In genomic region chr10:77033323-77034025, GRCm38 (mm10) we compare ENCODE assay signal across 8 mouse cellular contexts. TPM values are rescaled to one million over a fixed set of nuclear protein-coding genes. Genes with fewer than 3 reads are reported as not detected.
DNase-seq lines count a peak whose midpoint lies in the region; ATAC-seq and TF ChIP-seq lines count a peak whose summit lies in the region.

No protein-coding gene starts in this region.

- under 1% methylated on average over 30 of the region's 30 CpGs for WGBS in embryonic facial prominence, embryonic 15.5 days
- under 1% methylated on average over 30 of the region's 30 CpGs for WGBS in heart, embryonic 10.5 days
- under 1% methylated on average over 30 of the region's 30 CpGs for WGBS in midbrain, embryonic 15.5 days

- ATAC-seq in embryonic facial prominence, embryonic 15.5 days (ENCODE audit: insufficient number of reproducible peaks, low FRiP score, low TSS enrichment, low read depth) = peak; percentile 26
- ATAC-seq in midbrain, embryonic 15.5 days (replicated peaks) = peak; percentile 79

- H3K79me2 ChIP-seq in CH12.LX (replicated peaks; ENCODE audit: control insufficient read depth, extremely low read depth, insufficient read depth, poor library complexity, severe bottlenecking) = peaks cover 35% of the 10 kb centered on the region

- dilution Hi-C loops in CH12.LX (cut with MboI; ENCODE audit: extremely low pct_ligation_motif_present, extremely low pct_unique_long_range_greater_than_20kb, low sequenced_read_pairs) = no loop called here

- peaks cover 32% of the 10 kb centered on the region for H3K27me3 ChIP-seq in CH12.LX (replicated peaks)
- no peaks in the 10 kb centered on the region for H3K27me3 ChIP-seq in embryonic facial prominence, embryonic 15.5 days
- peaks cover 14% of the 10 kb centered on the region; the same call in 1 of the 2 replicates for H3K27me3 ChIP-seq in heart, embryonic 10.5 days (ENCODE audit: insufficient read depth, poor library complexity, severe bottlenecking)
- H3K27me3 ChIP-seq in midbrain, embryonic 15.5 days (replicated peaks) = 0 out of 2 replicates have a peak, but pooled peaks cover 3% of the 10 kb centered on the region

- H3K36me3 ChIP-seq in CH12.LX (replicated peaks in 1 of 2; ENCODE audit: control insufficient read depth in 1 of 2, insufficient read depth in 1 of 2, low read length in 1 of 2) = peaks cover 8 to 24% of the 10 kb centered on the region in 2 experiments
- H3K36me3 ChIP-seq in embryonic facial prominence, embryonic 15.5 days = peaks cover under 1% of the 10 kb centered on the region; the same call in 1 of the 2 replicates
- H3K36me3 ChIP-seq in heart, embryonic 10.5 days = peaks cover 11% of the 10 kb centered on the region
- H3K36me3 ChIP-seq in midbrain, embryonic 15.5 days (replicated peaks) = no peaks in the 10 kb centered on the region

- no peaks in the 10 kb centered on the region for H3K9me3 ChIP-seq in CH12.LX (replicated peaks; ENCODE audit: low read length)
- H3K9me3 ChIP-seq in embryonic facial prominence, embryonic 15.5 days (replicated peaks) = no peaks in the 10 kb centered on the region
- H3K9me3 ChIP-seq in heart, embryonic 10.5 days = no peaks in the 10 kb centered on the region
- H3K9me3 ChIP-seq in midbrain, embryonic 15.5 days = no peaks in the 10 kb centered on the region

- DNase-seq in CH12.LX (ENCODE audit: extremely low read depth) (peak; percentile 37), liver (peak; percentile 54)
- peak; percentile 67 for DNase-seq in adrenal gland, postnatal 14 days
- peak; percentile 86 for DNase-seq in heart, embryonic 10.5 days (ENCODE audit: low spot score)
- DNase-seq in kidney, adult 8-10 months = peak; percentile 65 to 71
- DNase-seq in testis, postnatal 10 days (ENCODE audit: low spot score) = peak; percentile 76

- in situ Hi-C loops in CH12.LX (cut with MboI; ENCODE audit: low pct_ligation_motif_present, low pct_unique_long_range_greater_than_20kb, low sequenced_read_pairs) = no loop called here

- H3K9ac ChIP-seq in CH12.LX (ENCODE audit: insufficient read depth, low read depth) = peak overlapping the region; percentile 83
- H3K9ac ChIP-seq in embryonic facial prominence, embryonic 15.5 days = peak overlapping the region; percentile 31
- H3K9ac ChIP-seq in midbrain, embryonic 15.5 days = peak overlapping the region; percentile 57

- H3K4me2 ChIP-seq in CH12.LX (ENCODE audit: insufficient read depth, low read depth, poor library complexity, severe bottlenecking) = peak overlapping the region; percentile 89
- peak overlapping the region; percentile 86 for H3K4me2 ChIP-seq in embryonic facial prominence, embryonic 15.5 days (replicated peaks)
- H3K4me2 ChIP-seq in midbrain, embryonic 15.5 days = peak overlapping the region; percentile 80

- peak overlapping the region; percentile 62 to 66 (median 66) for H3K4me3 ChIP-seq in CH12.LX (replicated peaks in 1 of 3; ENCODE audit: low read depth in 2 of 3, low read length in 2 of 3, poor library complexity in 1 of 3)
- peak overlapping the region; percentile 62 for H3K4me3 ChIP-seq in embryonic facial prominence, embryonic 15.5 days (replicated peaks)
- peak overlapping the region; percentile 84 for H3K4me3 ChIP-seq in heart, embryonic 10.5 days
- H3K4me3 ChIP-seq in midbrain, embryonic 15.5 days = peak overlapping the region; percentile 61

- no peak for TF ChIP-seq CTCF in CH12.LX (conservative IDR thresholded peaks at IDR 0.05 in 1 of 2, IDR thresholded peaks at IDR 0.05 in 1 of 2; ENCODE audit: low read depth in 2 of 2, low read length in 2 of 2)

- no peak for TF ChIP-seq RAD21 in CH12.LX (IDR thresholded peaks at IDR 0.05; ENCODE audit: low read depth, low read length)

- TF ChIP-seq EP300 in CH12.LX (IDR thresholded peaks at IDR 0.05; ENCODE audit: low read length) = no peak

- peaks cover 7 to 23% of the 10 kb centered on the region in 2 experiments for H3K4me1 ChIP-seq in CH12.LX (ENCODE audit: control insufficient read depth in 1 of 2, insufficient read depth in 2 of 2)
- peaks cover 31% of the 10 kb centered on the region for H3K4me1 ChIP-seq in embryonic facial prominence, embryonic 15.5 days
- peaks cover 35% of the 10 kb centered on the region for H3K4me1 ChIP-seq in heart, embryonic 10.5 days
- peaks cover 24% of the 10 kb centered on the region for H3K4me1 ChIP-seq in midbrain, embryonic 15.5 days

- TF ChIP-seq POLR2A in CH12.LX (IDR thresholded peaks at IDR 0.05; ENCODE audit: low read depth, low read length) = no peak

- H3K27ac ChIP-seq in CH12.LX (ENCODE audit: insufficient read depth, low read depth) = no peak overlapping the region
- 0 out of 2 replicates have a peak overlapping the region, but pooled peaks have one; percentile 51 for H3K27ac ChIP-seq in embryonic facial prominence, embryonic 15.5 days (replicated peaks)
- H3K27ac ChIP-seq in heart, embryonic 10.5 days = peak overlapping the region; percentile 91
- H3K27ac ChIP-seq in midbrain, embryonic 15.5 days = peak overlapping the region; percentile 75

TF ChIP-seq in CH12.LX, 34 proteins besides CTCF, POLR2A, EP300 and RAD21:
- no peak for TF ChIP-seq TCF12 (IDR thresholded peaks at IDR 0.05; ENCODE audit: low read depth, low read length)
- TF ChIP-seq UBTF (IDR thresholded peaks at IDR 0.05; ENCODE audit: low read depth, low read length) = no peak
- no peak for TF ChIP-seq CHD2 (IDR thresholded peaks at IDR 0.05; ENCODE audit: low read length)
- TF ChIP-seq JUN (IDR thresholded peaks at IDR 0.05; ENCODE audit: insufficient read depth, low read depth, low read length) = no peak
- TF ChIP-seq SIN3A (IDR thresholded peaks at IDR 0.05; ENCODE audit: low read length) = peak; percentile 25; the same call in 1 of the 2 replicates
- TF ChIP-seq MXI1 (IDR thresholded peaks at IDR 0.05; ENCODE audit: low read depth, low read length) = peak; percentile 90
- peak; percentile 72 for TF ChIP-seq BHLHE40 (IDR thresholded peaks at IDR 0.05; ENCODE audit: low read depth, low read length)
- TF ChIP-seq MYC (IDR thresholded peaks at IDR 0.05; ENCODE audit: low read depth, low read length) = peak; percentile 99
- peak; percentile 97 for TF ChIP-seq MAX (IDR thresholded peaks at IDR 0.05; ENCODE audit: low read length)
- 0 out of 2 replicates have a peak, but pooled peaks have one; percentile 5 for TF ChIP-seq MEF2A (IDR thresholded peaks at IDR 0.05; ENCODE audit: borderline replicate concordance, low read depth, low read length)

RNA-seq across cellular contexts. Expression of gene Slc19a1, which starts 1.4 kb away (rescaled TPM):
- total RNA-seq in CH12.LX (2012; rRNA removed) (50.2 and 54.4 TPM in 2 replicates), CH12.LX (2014; rRNA removed) (36.0 and 40.1 TPM in 2 replicates)
- 53.3 and 59.8 TPM in 2 replicates for polyA plus RNA-seq in CH12.LX (2012; ENCODE audit: insufficient read length, low read depth)
- 21.3 and 24.2 TPM in 2 replicates for total RNA-seq in adrenal gland, postnatal 14 days (2021)
- polyA plus RNA-seq in embryonic facial prominence, embryonic 15.5 days (2015; fragmentation: Nextera tagmentation; extraction: Ambion mirVana) = 29.0 and 32.5 TPM in 2 replicates
- polyA plus RNA-seq in heart, embryonic 10.5 days (2016; fragmentation: Nextera tagmentation; extraction: Ambion mirVana) = 18.7 and 26.5 TPM in 2 replicates
- 43.9 and 45.7 TPM in 2 replicates for polyA plus RNA-seq in midbrain, embryonic 15.5 days (2015; fragmentation: Nextera tagmentation; extraction: Ambion mirVana)

Comparison
In these comparisons a context has a peak if more than half of its experiments do, and no peak if none do; other contexts are left out.
1. H3K9ac ChIP-seq: peak in every context shown above with its lines; median percentile 83 in CH12.LX; 57 in midbrain, embryonic 15.5 days; 31 in embryonic facial prominence, embryonic 15.5 days.